Mouse (Mus musculus) neural tube, embryonic 12.5 days (tissue): ENCODE measurements around the gene Cenpt. TPM values are rescaled to one million over a fixed set of nuclear protein-coding genes. Genes with fewer than 3 reads are reported as not detected.

Source experiments
- ATAC-seq: fragments of 200-750 bp; cut with Nextera tagmentation; 2 replicates; pipeline ENCODE4 v1.8.0; 2017; ENCODE audit warnings: low read depth, mild to moderate bottlenecking, moderate TSS enrichment, moderate library complexity; ENCODE audit not compliant: low FRiP score
- H3K27ac ChIP-seq: fragments of 300-500 bp; sonication (generic); 2 replicates; pipeline ENCODE4 v1.5.1; 2016
- H3K27me3 ChIP-seq: fragments of 300-500 bp; sonication (generic); replicated peaks from 2 replicates; pipeline ENCODE4 v1.6.1; 2016; ENCODE audit warnings: mild to moderate bottlenecking
- H3K36me3 ChIP-seq: fragments of 300-500 bp; sonication (generic); 2 replicates; pipeline ENCODE4 v1.6.1; 2016; ENCODE audit warnings: mild to moderate bottlenecking
- H3K4me1 ChIP-seq: fragments of 300-500 bp; sonication (generic); 2 replicates; pipeline ENCODE4 v1.6.1; 2016
- H3K4me2 ChIP-seq: fragments of 300-500 bp; sonication (generic); replicated peaks from 2 replicates; pipeline ENCODE4 v1.6.1; 2016; ENCODE audit warnings: mild to moderate bottlenecking
- H3K4me3 ChIP-seq: fragments of 300-500 bp; sonication (generic); 2 replicates; pipeline ENCODE4 v1.5.1; 2016
- H3K9ac ChIP-seq: fragments of 300-500 bp; sonication (generic); 2 replicates; pipeline ENCODE4 v1.6.1; 2016; ENCODE audit warnings: mild to moderate bottlenecking
- H3K9me3 ChIP-seq: fragments of 300-500 bp; sonication (generic); 2 replicates; pipeline ENCODE4 v1.6.1; 2016; ENCODE audit warnings: mild to moderate bottlenecking
- WGBS: fragments of 180-500 bp; shearing (Covaris S2); methylation state at CpG from one replicate; pipeline ENCODE4 v1.1.7; 2016; 5-methylcytosine and 5-hydroxymethylcytosine counted together
- polyA plus RNA-seq: library from polyadenylated mRNA; unstranded; fragments of >200 nt; fragmentation: Nextera tagmentation; extraction: Ambion mirVana; gene quantifications from 2 replicates; pipeline ENCODE4 v1.2.1, GENCODE M21; 2016

The Cenpt gene
- polyA plus RNA-seq, 1 experiment from 2014 or later, result 61.8 TPM

DNA sequence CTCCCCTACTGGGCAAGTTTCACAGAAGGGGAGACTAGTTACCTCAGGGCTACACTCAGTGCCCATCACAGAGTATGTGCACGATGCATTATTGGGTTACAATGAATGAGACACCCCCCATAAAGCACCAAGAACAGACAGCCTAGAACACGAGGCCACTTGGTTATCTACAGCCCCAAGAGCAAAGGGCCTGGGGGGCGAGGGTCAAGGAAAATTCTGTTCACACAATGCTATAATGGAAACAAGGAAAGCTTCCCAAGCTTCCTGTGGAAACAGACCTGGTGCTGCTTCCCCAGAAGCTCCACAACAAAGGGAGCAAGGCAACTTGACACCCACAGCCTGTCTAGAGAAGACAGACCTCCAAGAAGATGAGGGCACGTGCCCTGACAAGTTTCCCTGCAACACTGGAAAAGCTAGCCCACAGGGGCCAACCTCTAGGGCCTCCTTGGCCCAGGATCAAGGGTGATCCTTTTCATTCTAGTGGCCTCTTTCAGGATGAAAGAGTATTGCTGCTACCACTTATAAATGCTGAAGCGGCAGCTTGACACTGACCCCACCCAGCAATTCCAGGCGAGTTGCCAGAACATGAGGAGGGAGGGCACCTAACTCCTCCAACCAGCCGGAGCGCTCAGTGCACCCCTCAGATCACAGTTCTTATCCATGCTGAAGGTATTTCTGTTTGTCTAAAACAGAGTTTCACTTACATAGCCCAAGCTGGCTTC lies 53.8 kb downstream of the Cenpt start:
- Histone ChIP-seq H3K36me3 (peaks cover 8% of the 10 kb centered on the region; the same call in 1 of the 2 replicates), H3K4me1 (peaks cover 7% of the 10 kb centered on the region), H3K9ac (no peak overlapping the region), H3K27me3 (no peaks in the 10 kb centered on the region), H3K27ac (no peak overlapping the region), H3K9me3 (no peaks in the 10 kb centered on the region), H3K4me3 (no peak overlapping the region), H3K4me2 (no peak overlapping the region; the same call in 1 of the 2 replicates)
- ATAC-seq, result no peak
- 74% methylated on average over 8 of the region's 8 CpGs for WGBS

DNA sequence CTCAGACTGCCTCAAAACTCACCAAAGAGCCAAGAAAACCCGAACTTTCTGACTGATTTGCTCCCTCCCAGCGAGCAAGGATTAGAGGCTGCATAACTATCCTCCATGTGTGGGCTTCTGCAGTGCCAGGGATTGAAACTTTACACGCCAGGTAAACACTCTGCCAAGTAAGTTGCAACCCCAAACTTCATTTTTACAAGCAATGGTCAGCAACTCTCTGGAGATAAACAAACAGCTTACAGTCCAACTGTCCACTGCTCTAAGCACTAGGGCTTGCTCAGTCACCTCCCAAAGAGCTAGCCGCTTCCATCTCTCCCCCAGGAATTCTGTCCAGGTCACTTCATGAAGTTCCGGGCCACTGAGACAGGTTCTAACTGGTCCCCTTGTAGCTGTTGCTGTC lies 54.7 kb downstream of the Cenpt start:
- no peak overlapping the region for H3K4me2 ChIP-seq
- no peak overlapping the region for H3K9ac ChIP-seq
- H3K9me3 ChIP-seq, result no peaks in the 10 kb centered on the region
- no peaks in the 10 kb centered on the region for H3K27me3 ChIP-seq
- H3K4me1 ChIP-seq, result peaks cover 7% of the 10 kb centered on the region
- 95% methylated on average over 5 of the region's 5 CpGs for WGBS
- peaks cover 8% of the 10 kb centered on the region; the same call in 1 of the 2 replicates for H3K36me3 ChIP-seq
- no peak overlapping the region for H3K27ac ChIP-seq
- no peak for ATAC-seq
- H3K4me3 ChIP-seq, result no peak overlapping the region

DNA sequence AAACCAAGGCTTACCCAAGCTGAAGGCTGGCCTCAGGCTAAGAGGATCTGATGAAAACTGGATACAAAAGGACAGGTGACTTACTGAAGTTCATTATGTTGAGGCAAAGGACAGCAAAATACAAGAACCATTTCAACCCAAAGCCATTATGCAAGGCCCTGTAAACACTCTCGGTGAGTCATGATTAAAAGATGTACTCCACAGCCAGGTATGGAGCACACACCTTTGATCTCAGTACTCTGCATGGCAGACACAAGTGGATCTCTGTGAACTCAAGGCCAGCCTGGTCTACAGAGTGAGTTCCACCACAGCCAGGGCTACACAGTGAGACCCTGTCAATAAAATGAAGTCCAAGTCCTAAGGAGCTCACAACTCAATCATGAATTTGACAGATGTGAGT lies 57.3 kb downstream of the Cenpt start:
- Histone ChIP-seq H3K27me3 (no peaks in the 10 kb centered on the region), H3K9ac (no peak overlapping the region), H3K27ac (no peak overlapping the region), H3K4me3 (no peak overlapping the region), H3K4me1 (peaks cover 7% of the 10 kb centered on the region), H3K4me2 (no peak overlapping the region), H3K9me3 (no peaks in the 10 kb centered on the region), H3K36me3 (peaks cover 8% of the 10 kb centered on the region; the same call in 1 of the 2 replicates)
- 91% methylated on average over 1 of the region's 1 CpGs for WGBS
- no peak for ATAC-seq

Other genes starting within 250 kb of the Cenpt start
- gene Ripor1, start 248.0 kb downstream of the Cenpt start, polyA plus RNA-seq, result 21.3 and 22.1 TPM in 2 replicates
- 120 and 127 TPM in 2 replicates for gene Ctcf, start 216.7 kb downstream of the Cenpt start, polyA plus RNA-seq
- 1.5 and 2.0 TPM in 2 replicates for gene Agrp, start 215.9 kb downstream of the Cenpt start, polyA plus RNA-seq
- 12.4 and 13.8 TPM in 2 replicates for gene Carmil2, start 167.0 kb downstream of the Cenpt start, polyA plus RNA-seq
- gene Acd, start 152.2 kb downstream of the Cenpt start, polyA plus RNA-seq, result 84.1 and 90.7 TPM in 2 replicates
- 31.9 and 38.5 TPM in 2 replicates for gene Pard6a, start 152.1 kb downstream of the Cenpt start, polyA plus RNA-seq
- gene 4933405L10Rik, start 145.6 kb downstream of the Cenpt start, polyA plus RNA-seq, result not detected in 2 replicates
- gene Enkd1, start 145.1 kb downstream of the Cenpt start, polyA plus RNA-seq, result 19.4 and 20.3 TPM in 2 replicates
- gene Gfod2, start 94.6 kb downstream of the Cenpt start, polyA plus RNA-seq, result 63.1 and 64.6 TPM in 2 replicates
- gene Ranbp10, start 25.9 kb downstream of the Cenpt start, polyA plus RNA-seq, result 14.6 and 15.2 TPM in 2 replicates
- 0.24 and 0.27 TPM in 2 replicates for gene Tsnaxip1, start 25.5 kb downstream of the Cenpt start, polyA plus RNA-seq
- gene Thap11, start 1.9 kb upstream of the Cenpt start, polyA plus RNA-seq, result 73.0 and 77.7 TPM in 2 replicates
- gene Nutf2, start 7.3 kb upstream of the Cenpt start, polyA plus RNA-seq, result 238 and 249 TPM in 2 replicates
- 62.0 and 63.1 TPM in 2 replicates for gene Edc4, start 27.6 kb upstream of the Cenpt start, polyA plus RNA-seq
- 0.73 TPM in 1 of 2 replicates, not detected in the other for gene Nrn1l, start 40.3 kb upstream of the Cenpt start, polyA plus RNA-seq
- gene Pskh1, start 47.2 kb upstream of the Cenpt start, polyA plus RNA-seq, result 20.0 and 20.8 TPM in 2 replicates
- gene Ctrl, start 80.6 kb upstream of the Cenpt start, polyA plus RNA-seq, result 2.3 and 2.4 TPM in 2 replicates
- gene Psmb10, start 85.2 kb upstream of the Cenpt start, polyA plus RNA-seq, result 27.9 and 30.7 TPM in 2 replicates
- gene Lcat, start 90.1 kb upstream of the Cenpt start, polyA plus RNA-seq, result 0.85 and 0.98 TPM in 2 replicates
- 11.8 and 13.9 TPM in 2 replicates for gene Slc12a4, start 112.8 kb upstream of the Cenpt start, polyA plus RNA-seq
- not detected in 2 replicates for gene Dpep3, start 126.2 kb upstream of the Cenpt start, polyA plus RNA-seq
- gene Dus2, start 138.1 kb upstream of the Cenpt start, polyA plus RNA-seq, result 17.9 and 19.6 TPM in 2 replicates
- not detected in 2 replicates for gene Dpep2nb, start 152.7 kb upstream of the Cenpt start, polyA plus RNA-seq
- 19.7 and 20.9 TPM in 2 replicates for gene Ddx28, start 158.6 kb upstream of the Cenpt start, polyA plus RNA-seq
- gene Nfatc3, start 205.6 kb upstream of the Cenpt start, polyA plus RNA-seq, result 4.4 and 5.6 TPM in 2 replicates